Mouse (Mus musculus) limb, embryonic 13.5 days (tissue): ENCODE results near the gene Mtf1. TPM values are rescaled to one million over a fixed set of nuclear protein-coding genes. Genes with fewer than 3 reads are reported as not detected.
A peak's percentile ranks its signal among the peaks of the same experiment; 100 is the strongest.

Experiments used
- ATAC-seq: fragments of 200-750 bp; cut with Nextera tagmentation; 2 replicates; pipeline ENCODE4 v1.8.0; 2017; ENCODE audit warnings: low read depth, moderate number of reproducible peaks, moderate TSS enrichment; ENCODE audit not compliant: low FRiP score
- H3K27ac ChIP-seq: fragments of 300-500 bp; sonication (generic); 2 replicates; pipeline ENCODE4 v1.5.1; 2015; ENCODE audit warnings: inconsistent platforms, mild to moderate bottlenecking, moderate library complexity
- H3K27me3 ChIP-seq: fragments of 300-500 bp; sonication (generic); 2 replicates; pipeline ENCODE4 v1.6.1; 2015; ENCODE audit warnings: mild to moderate bottlenecking, inconsistent platforms
- H3K36me3 ChIP-seq: fragments of 300-500 bp; sonication (generic); 2 replicates; pipeline ENCODE4 v1.6.1; 2015; ENCODE audit warnings: inconsistent platforms, mild to moderate bottlenecking, moderate library complexity
- H3K4me1 ChIP-seq: fragments of 300-500 bp; sonication (generic); 2 replicates; pipeline ENCODE4 v1.6.1; 2015; ENCODE audit warnings: inconsistent platforms
- H3K4me2 ChIP-seq: fragments of 300-500 bp; sonication (generic); replicated peaks from 2 replicates; pipeline ENCODE4 v1.6.1; 2015; ENCODE audit warnings: inconsistent platforms, mild to moderate bottlenecking, moderate library complexity
- H3K4me3 ChIP-seq: fragments of 300-500 bp; sonication (generic); 2 replicates; pipeline ENCODE4 v1.5.1; 2015; ENCODE audit warnings: moderate library complexity, mild to moderate bottlenecking, inconsistent platforms
- H3K9ac ChIP-seq: fragments of 300-500 bp; sonication (generic); 2 replicates; pipeline ENCODE4 v1.6.1; 2015; ENCODE audit warnings: mild to moderate bottlenecking, inconsistent platforms
- H3K9me3 ChIP-seq: fragments of 300-500 bp; sonication (generic); 2 replicates; pipeline ENCODE4 v1.6.1; 2016; ENCODE audit warnings: inconsistent platforms
- WGBS: fragments of 180-500 bp; shearing (Covaris S2); methylation state at CpG from one replicate; pipeline ENCODE4 v1.1.7; 2015; 5-methylcytosine and 5-hydroxymethylcytosine counted together
- polyA plus RNA-seq: library from polyadenylated mRNA; unstranded; fragments of >200 nt; fragmentation: Nextera tagmentation; extraction: Ambion mirVana; gene quantifications from 2 replicates; pipeline ENCODE4 v1.2.1, GENCODE M21; 2015

Gene Mtf1
- 12.1 and 14.0 TPM in 2 replicates for polyA plus RNA-seq

DNA sequence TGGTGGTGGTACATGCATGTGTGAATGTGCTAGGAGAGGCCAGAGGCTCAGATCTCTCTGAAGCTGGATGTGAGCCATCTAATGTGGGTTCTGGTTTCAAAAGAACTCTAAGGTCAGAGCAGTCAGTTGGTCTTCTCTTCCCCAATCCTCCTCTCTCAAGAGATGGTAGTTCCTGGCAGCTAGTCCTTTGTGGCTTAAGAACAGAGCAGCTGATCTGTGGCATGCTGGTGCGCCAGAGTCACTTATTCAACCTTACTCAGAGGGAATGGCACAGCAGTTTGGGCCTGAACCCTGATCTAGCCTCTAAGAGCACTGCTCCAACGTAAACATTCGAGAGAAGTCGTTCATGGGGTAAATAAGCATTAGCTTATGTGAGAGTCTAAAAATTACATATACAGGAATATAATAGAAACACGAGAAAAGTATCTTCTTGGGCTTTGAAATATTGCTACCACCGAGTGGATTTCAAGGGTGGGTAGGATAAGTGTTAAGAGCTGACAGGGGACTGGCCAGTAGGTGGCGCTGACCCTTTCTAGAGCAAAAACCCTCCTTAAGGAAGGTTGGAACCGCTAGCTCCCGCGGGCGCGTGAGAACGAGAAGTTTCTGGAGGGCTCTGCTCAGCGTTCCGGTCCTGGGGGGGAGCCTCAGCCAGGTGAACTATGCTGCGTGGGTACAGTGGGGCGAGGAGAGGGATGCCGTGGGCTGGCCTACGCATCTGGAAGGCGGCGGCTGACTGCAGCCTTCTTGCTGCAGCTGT is at the start of gene Mtf1:
Mtf1 (plus strand) TSS at position 553 of the 757 bp plus-strand sequence.
- Histone ChIP-seq H3K4me2 (peak within 1 kb of the TSS; percentile 86), H3K27me3 (no peaks in the 10 kb centered on the region), H3K27ac (peak within 1 kb of the TSS; percentile 98), H3K4me3 (peak within 1 kb of the TSS; percentile 84), H3K4me1 (peaks cover 13% of the 10 kb centered on the region), H3K9me3 (no peaks in the 10 kb centered on the region), H3K9ac (peak within 1 kb of the TSS; percentile 95), H3K36me3 (peaks cover 54% of the 10 kb centered on the region)
- WGBS, result 4% methylated on average over 21 of the region's 21 CpGs
- ATAC-seq, result peak; percentile 84

DNA sequence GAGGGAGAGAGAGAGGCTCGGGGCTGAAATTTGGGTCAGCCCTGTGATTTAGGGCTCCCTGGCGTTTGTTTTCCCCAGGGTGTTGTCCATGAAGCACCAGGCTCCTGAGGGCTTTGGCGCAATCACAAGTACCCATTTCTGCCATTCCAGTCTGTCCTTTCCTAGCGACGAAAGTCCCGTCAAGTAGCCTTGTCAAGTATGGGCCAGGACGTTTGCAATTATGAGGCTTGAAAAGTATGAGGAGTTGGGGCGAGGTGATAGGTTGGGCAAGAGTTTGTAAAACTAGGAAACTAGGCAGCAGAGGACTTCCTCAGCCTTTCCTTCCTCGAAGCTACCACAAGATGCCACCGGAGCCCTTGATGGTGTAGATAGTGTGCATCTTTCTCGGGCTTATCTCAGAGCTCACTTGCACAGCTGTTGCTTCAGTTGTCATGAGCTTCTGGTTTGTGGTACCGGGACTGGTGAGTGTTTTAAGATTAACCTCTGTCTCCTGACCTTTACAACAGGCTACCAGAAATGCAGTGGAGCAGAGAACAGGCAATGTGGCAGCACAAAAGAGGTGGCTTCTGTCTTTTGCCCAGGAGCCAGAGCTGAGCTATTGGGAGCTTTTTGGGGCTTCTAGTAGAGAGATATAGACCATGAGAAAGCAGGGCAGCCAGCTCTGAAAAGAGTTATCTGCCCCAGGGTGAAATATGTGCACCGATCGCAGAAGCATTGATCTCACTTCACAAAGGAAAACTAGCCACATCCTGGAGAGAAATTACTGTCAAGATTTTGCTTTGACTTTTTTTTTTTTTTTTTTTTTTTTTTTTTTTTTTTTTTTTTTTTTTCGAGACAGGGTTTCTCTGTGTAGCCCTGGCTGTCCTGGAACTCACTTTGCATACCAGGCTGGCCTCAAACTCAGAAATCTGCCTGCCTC is 49.4 kb upstream of the Mtf1 start:
- peak overlapping the region; percentile 77 for H3K9ac ChIP-seq
- H3K27ac ChIP-seq, result no peak overlapping the region

DNA sequence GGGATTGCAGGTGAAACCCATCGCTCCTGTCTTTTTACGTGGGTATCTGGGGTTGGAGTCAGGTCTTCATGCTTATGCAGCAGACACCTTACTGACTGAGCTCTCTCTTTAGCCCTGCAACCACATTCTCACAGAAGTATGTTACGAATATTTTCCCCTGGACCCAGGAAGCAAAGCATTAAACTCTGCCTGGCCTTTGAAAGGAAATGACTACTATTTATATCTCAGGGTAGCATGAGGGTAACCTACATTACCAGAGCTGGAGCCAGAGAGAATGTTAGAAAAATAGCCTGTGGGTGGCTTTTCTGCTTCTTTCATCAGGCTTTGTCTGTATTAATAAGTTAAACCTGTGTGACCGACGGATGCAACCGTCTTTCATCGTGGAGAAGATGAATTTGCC is 46.4 kb upstream of the Mtf1 start:
- Histone ChIP-seq H3K36me3 (peaks cover 4% of the 10 kb centered on the region; the same call in 1 of the 2 replicates), H3K9me3 (no peaks in the 10 kb centered on the region), H3K9ac (no peak overlapping the region), H3K27ac (no peak overlapping the region), H3K4me3 (no peak overlapping the region), H3K4me2 (no peak overlapping the region), H3K27me3 (no peaks in the 10 kb centered on the region), H3K4me1 (peaks cover 20% of the 10 kb centered on the region)
- whole genome bisulfite sequencing, result 82% methylated on average over 7 of the region's 7 CpGs
- no peak for ATAC-seq

More for the DNA sequence above, 49.4 kb upstream of the Mtf1 start:
- no peaks in the 10 kb centered on the region for H3K9me3 ChIP-seq
- peak overlapping the region; percentile 76 for H3K4me3 ChIP-seq
- 20% methylated on average over 15 of the region's 15 CpGs for WGBS
- ATAC-seq, result no peak
- peak overlapping the region; percentile 98 for H3K4me2 ChIP-seq
- H3K4me1 ChIP-seq, result peaks cover 14% of the 10 kb centered on the region
- H3K36me3 ChIP-seq, result peaks cover 6% of the 10 kb centered on the region; the same call in 1 of the 2 replicates
- no peaks in the 10 kb centered on the region for H3K27me3 ChIP-seq

DNA sequence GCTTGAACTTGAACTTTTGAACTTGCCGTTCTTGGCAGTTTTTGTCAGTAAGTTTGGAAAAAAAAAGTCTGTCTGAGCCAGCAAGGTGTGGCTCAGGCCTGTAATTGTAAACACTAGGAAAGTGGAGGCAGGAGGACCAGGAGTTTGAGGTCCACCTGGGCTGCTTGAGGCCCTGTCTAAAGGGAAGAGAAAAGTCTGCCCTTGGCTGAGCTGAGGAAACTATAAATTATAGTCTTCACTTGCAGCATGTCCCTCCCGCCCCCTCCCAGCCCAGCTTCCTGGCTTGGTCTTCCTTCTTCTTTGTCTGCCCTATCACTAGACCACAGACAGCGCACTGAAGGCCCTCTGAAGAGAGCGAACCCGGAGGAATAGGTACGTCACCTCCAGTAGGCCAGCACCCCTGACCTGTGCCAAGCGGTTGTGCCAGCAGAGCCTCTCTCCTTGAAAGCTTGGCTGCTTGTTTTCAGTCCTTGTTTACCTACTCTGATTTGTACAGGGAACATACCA is 42.5 kb upstream of the Mtf1 start:
- no peak overlapping the region for H3K9ac ChIP-seq
- 82% methylated on average over 7 of the region's 7 CpGs for WGBS

DNA sequence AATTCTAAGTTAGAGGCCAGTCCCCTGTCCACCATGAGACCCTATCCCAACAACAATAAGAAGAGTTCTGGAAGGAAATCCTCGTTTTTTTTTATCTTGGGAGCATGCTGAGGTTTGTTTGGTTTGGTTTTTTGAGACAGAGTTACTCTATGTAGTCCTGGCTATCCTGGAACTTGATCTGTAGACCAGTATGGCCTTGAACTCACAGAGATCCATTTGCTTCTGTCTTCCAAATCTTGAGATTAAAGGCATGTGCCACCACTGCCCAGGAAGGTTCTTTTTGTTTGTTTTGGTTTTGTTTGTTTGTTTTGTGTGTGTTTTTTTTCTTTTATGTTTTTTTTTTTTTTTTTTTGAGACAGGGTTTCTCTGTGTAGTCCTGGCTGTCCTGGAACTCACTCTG is 40.7 kb upstream of the Mtf1 start:
- WGBS, result 46% methylated on average over 1 of the region's 1 CpGs
- no peak overlapping the region for H3K4me3 ChIP-seq
- H3K9me3 ChIP-seq, result no peaks in the 10 kb centered on the region
- no peak overlapping the region for H3K4me2 ChIP-seq
- H3K27ac ChIP-seq, result no peak overlapping the region
- no peak for ATAC-seq
- no peak overlapping the region for H3K9ac ChIP-seq
- H3K27me3 ChIP-seq, result no peaks in the 10 kb centered on the region
- H3K4me1 ChIP-seq, result peaks cover 6% of the 10 kb centered on the region; the same call in 1 of the 2 replicates
- peaks cover 4% of the 10 kb centered on the region; the same call in 1 of the 2 replicates for H3K36me3 ChIP-seq

More for the DNA sequence above, 42.5 kb upstream of the Mtf1 start:
- ATAC-seq, result no peak
- peaks cover 4% of the 10 kb centered on the region; the same call in 1 of the 2 replicates for H3K36me3 ChIP-seq
- H3K9me3 ChIP-seq, result no peaks in the 10 kb centered on the region
- H3K4me1 ChIP-seq, result peaks cover 6% of the 10 kb centered on the region; the same call in 1 of the 2 replicates
- H3K4me3 ChIP-seq, result no peak overlapping the region
- no peak overlapping the region for H3K27ac ChIP-seq
- no peak overlapping the region for H3K4me2 ChIP-seq
- no peaks in the 10 kb centered on the region for H3K27me3 ChIP-seq

DNA sequence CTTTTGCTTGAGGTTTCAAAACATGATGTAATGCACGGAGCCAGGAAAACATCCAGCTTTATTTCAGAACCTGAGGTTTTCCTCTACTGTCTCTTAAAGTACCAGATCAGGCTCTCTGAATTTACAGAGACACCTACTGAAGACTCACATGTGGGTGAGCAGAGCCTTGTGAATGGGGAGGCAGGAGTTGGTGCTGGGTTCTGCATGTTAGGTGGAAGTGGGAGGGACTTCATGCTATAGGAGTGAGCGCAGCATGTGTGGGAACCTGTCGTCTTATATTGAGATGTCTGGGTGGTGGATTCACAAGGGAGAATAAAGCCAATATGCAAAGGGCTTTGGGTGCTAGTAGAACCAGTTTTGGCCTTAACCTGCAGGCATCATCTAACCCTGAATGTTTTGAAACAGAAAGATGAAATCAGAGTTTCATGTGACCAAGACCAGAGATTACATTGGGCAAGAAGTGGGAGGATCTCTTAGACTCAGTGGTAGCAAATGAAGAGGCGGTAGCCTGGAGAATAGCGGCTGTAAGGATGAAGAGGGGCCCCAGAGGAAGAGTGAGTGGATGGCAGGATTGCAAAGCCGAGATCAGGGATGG is 38.9 kb upstream of the Mtf1 start:
- no peaks in the 10 kb centered on the region for H3K27me3 ChIP-seq
- H3K36me3 ChIP-seq, result peaks cover 4% of the 10 kb centered on the region; the same call in 1 of the 2 replicates
- H3K9me3 ChIP-seq, result no peaks in the 10 kb centered on the region
- H3K27ac ChIP-seq, result no peak overlapping the region
- ATAC-seq, result no peak
- H3K4me2 ChIP-seq, result no peak overlapping the region
- no peak overlapping the region for H3K9ac ChIP-seq
- peaks cover 6% of the 10 kb centered on the region; the same call in 1 of the 2 replicates for H3K4me1 ChIP-seq
- no peak overlapping the region for H3K4me3 ChIP-seq
- 84% methylated on average over 6 of the region's 6 CpGs for WGBS

DNA sequence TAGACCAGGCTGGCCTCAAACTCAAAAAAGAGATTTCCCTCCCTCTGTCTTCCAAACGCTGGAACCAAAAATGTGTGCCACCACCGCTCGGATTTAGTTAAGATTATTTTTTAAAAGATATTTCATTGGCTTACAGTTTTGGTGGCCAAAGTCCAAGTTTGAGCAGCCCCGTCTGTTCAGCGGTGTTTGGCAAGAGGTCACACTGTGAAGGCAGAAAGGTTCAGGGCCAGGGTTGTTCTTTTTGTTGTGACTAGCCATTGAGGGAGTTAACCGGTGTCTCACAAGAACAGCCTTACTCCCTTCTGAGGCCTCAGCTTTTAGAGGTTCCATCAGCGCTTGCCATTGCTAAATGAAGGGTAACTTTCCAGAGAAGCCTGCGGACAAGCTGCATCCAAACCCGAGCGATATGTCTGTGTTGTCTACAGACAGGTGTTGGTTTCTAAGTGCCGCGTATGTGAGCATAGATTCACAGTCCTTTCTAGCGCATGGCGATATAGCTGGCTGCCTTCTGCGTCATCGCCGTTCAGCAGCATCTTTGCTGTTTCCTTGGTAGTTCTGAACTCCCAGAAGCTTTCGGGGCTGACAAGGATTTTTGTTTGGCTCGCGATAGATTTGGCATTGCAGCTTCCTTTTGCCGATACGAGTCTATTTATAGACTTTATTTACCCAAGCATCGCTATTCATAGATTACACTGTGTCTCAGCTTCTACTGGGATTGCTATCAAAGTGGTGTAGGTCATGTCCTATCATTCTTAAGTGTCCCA is 35.9 kb upstream of the Mtf1 start:
- no peak for ATAC-seq
- whole genome bisulfite sequencing, result 91% methylated on average over 23 of the region's 23 CpGs
- H3K27ac ChIP-seq, result no peak overlapping the region

DNA sequence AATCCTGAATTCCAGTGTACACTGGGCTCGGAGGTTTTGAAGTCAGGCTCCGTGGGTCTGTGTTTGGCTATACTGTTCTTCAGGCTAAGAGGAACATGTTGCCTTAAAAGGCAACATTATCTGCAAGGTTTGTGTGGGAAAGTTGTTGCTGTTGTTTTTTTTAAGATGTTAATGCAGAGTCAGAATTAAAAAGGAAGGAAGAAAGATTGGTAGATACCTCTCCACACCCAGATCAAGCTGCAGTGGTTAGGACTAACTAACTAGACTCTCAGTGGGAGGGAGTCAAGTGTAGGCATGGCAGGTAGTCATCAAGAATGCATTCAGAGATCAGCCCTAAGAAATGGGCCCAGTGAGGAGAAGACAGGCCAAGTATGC is 35.4 kb upstream of the Mtf1 start:
- ATAC-seq, result no peak
- no peak overlapping the region for H3K9ac ChIP-seq
- no peaks in the 10 kb centered on the region for H3K27me3 ChIP-seq
- 90% methylated on average over 2 of the region's 2 CpGs for WGBS
- no peaks in the 10 kb centered on the region for H3K9me3 ChIP-seq
- no peak overlapping the region for H3K4me3 ChIP-seq
- H3K36me3 ChIP-seq, result no peaks in the 10 kb centered on the region
- no peak overlapping the region for H3K27ac ChIP-seq
- no peaks in the 10 kb centered on the region for H3K4me1 ChIP-seq
- H3K4me2 ChIP-seq, result no peak overlapping the region

More for the DNA sequence above, 35.9 kb upstream of the Mtf1 start:
- Histone ChIP-seq H3K36me3 (no peaks in the 10 kb centered on the region), H3K27me3 (no peaks in the 10 kb centered on the region), H3K4me2 (no peak overlapping the region), H3K9me3 (no peaks in the 10 kb centered on the region), H3K4me3 (no peak overlapping the region), H3K9ac (no peak overlapping the region), H3K4me1 (no peaks in the 10 kb centered on the region)

DNA sequence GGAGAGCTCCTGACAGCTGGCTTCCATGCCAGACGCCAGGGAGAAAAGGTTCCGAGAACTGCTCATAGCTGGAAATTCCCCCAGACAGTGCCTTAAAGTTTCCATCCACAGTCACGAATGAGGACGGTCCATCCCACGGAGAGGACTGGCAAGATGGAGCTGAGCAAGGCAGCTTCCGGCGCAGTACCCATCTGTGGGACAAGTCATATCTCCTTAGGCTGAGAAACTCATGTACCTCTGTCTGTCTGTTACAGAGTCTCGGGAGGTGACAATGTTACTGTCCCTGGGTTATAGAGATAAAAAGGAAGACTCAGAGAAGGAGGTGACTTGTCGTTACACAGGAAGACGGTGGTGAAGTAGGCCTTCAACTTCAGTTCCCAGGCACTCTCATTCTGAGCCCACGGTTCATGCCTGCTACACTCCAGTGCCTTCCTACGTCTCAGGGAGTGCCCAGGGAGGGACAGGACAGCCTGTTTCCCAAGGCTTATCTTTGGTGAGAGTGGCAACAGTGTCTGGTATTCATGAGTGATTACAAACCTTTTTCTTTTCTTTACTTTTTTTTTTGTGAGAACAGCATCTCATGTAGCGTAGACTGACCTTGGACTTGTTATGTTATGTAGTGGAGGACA is 32.8 kb upstream of the Mtf1 start:
- H3K4me1 ChIP-seq, result no peaks in the 10 kb centered on the region
- no peaks in the 10 kb centered on the region for H3K36me3 ChIP-seq
- H3K27me3 ChIP-seq, result no peaks in the 10 kb centered on the region
- H3K27ac ChIP-seq, result no peak overlapping the region
- H3K9me3 ChIP-seq, result no peaks in the 10 kb centered on the region
- H3K4me3 ChIP-seq, result no peak overlapping the region
- no peak for ATAC-seq
- WGBS, result 86% methylated on average over 13 of the region's 13 CpGs
- H3K9ac ChIP-seq, result no peak overlapping the region
- no peak overlapping the region for H3K4me2 ChIP-seq

DNA sequence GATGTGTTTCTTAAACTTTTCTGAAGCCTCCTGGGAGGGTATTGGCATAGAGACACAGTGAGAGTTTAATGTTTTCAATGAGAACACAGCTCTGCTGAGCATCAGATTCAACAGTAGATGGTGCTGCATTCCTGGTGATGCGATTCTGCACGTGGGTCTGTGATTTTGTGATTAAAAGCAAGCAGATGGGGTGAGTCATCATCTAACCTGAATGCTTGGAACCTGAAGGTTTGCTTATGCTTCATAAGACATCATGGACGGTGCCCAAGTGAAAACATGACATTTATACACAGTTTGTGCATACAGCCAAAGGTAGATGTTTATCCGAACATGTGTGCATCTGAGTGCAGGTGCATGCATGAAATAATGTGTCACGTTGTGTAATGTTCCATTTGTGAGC is 31.3 kb upstream of the Mtf1 start:
- Histone ChIP-seq H3K9ac (no peak overlapping the region), H3K27ac (no peak overlapping the region), H3K9me3 (no peaks in the 10 kb centered on the region), H3K4me2 (no peak overlapping the region), H3K4me1 (no peaks in the 10 kb centered on the region), H3K4me3 (no peak overlapping the region), H3K36me3 (no peaks in the 10 kb centered on the region), H3K27me3 (no peaks in the 10 kb centered on the region)
- WGBS, result 73% methylated on average over 5 of the region's 5 CpGs
- ATAC-seq, result no peak

DNA sequence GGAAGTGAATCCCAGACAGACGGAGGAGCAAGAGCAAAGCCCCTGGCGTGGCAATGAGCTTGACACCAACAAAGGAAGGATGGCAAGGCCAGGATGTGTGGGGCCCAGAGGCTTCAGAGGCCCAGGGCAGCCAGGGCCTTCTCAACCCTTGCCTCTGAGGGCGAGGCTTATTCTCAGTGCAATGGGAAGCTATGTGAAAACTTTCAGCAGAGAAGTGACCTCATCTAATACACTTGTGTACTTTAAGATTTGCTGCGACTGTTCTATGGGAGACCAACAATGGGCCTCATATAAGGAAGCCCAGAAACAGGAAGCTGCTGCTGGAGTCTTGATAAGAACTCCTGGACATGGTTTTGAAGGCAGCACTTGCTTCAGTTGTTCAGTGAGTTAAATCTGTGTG is 29.8 kb upstream of the Mtf1 start:
- Histone ChIP-seq H3K36me3 (no peaks in the 10 kb centered on the region), H3K9me3 (no peaks in the 10 kb centered on the region), H3K4me2 (no peak overlapping the region), H3K9ac (no peak overlapping the region), H3K27me3 (no peaks in the 10 kb centered on the region), H3K27ac (no peak overlapping the region), H3K4me1 (no peaks in the 10 kb centered on the region), H3K4me3 (no peak overlapping the region)
- WGBS, result 66% methylated on average over 4 of the region's 4 CpGs
- no peak for ATAC-seq
